Mouse (Mus musculus) spleen, postnatal 14 days (tissue): ENCODE measurements around the gene Slc35f4.

Experiments
- DNase-seq, 2 experiments: peaks; one replicate each; pipeline ENCODE4 v3.0.0; 2021 to 2022; ENCODE audit warnings: low spot score in 2 of 2

Gene Slc35f4

DNA sequence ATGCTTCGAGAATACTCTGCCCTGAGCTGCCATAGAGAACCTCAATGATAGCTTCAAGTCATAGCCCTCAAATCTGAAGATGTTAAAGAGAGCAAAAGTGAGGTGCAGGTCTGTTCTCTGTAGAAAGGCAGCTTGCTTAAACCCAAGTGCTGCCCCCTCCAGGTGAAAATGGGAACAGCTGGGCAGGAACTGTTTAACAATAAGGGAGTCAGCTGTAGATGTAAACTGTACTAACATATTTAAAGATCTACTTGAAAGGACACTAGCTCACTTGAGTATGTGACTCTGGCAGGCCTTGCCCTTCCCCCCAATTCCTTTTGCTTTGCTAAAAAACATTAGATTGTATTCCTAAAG lies 177.0 kb downstream of the Slc35f4 start:
- DNase-seq: peak in 1 of 2 experiments; percentile 2

DNA sequence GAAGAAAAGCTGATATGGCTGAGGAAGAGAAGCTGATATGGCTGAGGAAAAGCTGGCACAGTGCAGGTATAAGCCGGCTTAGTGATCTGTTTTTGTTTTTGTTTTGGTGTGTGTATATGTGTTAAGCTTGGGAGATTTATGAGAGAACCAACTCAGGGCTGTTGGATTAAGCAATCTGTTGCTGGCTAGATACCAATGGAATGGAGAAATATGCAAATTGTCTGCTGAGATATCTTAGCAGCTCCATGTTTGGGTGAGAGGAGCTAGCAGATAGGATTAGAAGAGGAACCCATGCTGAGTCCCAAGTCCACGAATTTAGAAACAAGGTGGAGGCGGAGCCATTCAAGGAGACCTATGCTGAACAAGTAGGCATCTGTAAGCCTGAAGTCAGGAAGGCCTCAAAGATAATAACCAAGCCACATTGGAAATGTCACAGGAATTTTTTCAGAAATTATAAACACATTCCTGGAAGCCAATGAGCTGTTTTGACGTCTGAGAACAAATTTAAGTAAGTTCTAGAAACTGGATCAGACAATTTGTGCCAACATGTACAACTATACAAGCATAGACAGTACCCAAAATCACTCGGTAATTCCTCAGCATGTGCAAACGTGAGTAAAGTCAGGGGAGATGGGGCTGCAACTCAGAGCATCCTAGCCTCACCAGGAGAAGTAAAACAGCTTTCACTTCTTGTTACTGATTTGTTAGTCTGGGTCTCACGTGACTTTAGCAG lies 177.5 kb downstream of the Slc35f4 start:
- DNase-seq: no peak

DNA sequence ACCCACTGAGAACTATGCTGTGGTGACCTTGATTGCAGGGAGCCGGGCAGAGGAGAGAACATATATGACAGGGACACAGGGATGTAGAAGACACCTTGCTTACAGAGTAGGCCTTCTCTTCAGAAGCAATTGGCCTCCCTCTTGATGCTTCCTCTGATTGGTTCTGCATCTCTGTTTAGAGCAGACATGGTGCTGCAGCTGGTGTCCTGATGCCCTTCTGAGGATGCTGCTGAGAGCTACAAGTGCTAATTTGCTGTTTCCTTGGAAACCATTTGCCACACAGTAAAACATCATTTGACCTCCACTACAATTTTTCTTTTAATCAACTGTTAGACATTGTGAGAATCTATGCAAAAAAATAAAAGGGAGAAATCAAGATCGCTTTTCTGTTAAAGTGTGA lies 180.0 kb downstream of the Slc35f4 start:
- DNase-seq: no peak

DNA sequence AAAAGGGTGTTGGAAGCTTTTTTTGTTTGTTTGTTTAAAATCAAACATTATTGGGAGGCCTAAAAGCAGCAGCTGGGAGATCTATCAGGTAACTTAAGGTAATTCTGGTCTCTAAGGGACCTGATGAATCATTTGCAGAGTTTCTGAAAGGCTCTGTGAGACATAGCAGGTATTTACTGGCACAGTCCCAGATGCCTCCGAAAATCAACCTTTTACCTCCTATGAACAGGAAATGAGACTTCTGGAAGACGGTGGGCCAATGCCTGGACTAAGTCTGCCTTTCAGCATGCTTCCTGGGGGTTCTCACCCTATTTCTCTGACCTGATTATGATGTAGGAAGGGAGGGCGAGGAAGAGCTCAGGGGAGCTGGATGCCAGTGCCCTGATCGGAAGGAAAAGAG lies 188.8 kb downstream of the Slc35f4 start:
- no peak for DNase-seq

DNA sequence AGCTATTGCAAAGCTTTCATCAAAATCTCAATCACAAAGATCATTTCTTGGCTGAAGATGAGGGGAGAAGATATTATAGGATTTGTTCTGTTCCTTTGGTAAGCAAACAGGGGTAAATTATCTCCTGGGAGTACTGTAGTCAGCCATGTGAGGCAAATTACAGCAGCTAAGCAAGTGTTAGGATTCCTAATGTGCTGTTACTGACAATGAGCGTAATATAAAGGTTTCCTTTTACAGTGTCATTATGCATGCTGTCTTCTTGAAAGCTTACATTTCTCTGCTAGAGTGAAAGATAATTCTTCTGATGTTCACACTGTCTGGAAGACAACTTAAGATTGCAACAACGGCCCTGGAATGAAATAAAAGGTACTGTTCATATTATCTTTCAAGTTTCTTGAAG lies 192.0 kb downstream of the Slc35f4 start:
- no peak for DNase-seq

DNA sequence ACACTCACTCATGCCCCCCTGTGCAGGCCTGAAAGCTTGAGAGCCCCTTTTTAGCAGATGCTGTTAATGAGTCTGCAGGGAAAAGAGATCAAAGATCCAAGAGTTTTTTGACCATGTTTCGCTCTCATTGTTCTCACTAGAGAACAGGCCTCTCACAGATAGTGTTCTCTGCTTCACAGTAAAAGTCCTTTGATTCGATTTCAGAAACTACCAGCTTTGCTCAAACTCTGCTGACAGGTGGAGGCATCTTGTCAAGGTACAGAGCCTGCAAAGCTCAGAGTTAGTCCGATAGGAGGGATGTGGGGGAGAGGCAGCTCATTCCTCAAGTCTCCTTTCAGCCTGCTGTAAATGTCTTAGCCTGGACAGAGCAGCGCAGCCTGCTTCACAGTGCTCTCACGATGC lies 209.4 kb downstream of the Slc35f4 start:
- DNase-seq: no peak

DNA sequence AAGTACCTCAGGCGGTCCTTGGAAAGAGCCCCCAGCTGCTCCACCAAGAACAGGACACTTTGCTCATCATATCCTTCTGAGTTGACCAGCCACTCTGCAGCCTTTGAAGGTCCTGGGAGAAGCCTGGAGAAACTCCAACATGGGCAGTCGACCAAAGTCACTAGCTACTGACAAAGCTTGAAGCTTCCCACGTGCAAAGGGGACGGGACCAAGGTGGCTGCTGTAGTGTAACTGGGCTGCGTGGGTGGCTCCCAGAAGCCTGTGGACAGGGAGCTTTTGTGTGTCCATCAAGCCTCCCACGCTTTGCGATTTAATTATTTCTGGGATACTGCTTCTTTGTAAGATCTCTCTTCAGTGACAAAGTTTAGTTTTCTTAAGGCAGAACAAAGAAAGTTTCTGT lies 211.9 kb downstream of the Slc35f4 start:
- DNase-seq: no peak

DNA sequence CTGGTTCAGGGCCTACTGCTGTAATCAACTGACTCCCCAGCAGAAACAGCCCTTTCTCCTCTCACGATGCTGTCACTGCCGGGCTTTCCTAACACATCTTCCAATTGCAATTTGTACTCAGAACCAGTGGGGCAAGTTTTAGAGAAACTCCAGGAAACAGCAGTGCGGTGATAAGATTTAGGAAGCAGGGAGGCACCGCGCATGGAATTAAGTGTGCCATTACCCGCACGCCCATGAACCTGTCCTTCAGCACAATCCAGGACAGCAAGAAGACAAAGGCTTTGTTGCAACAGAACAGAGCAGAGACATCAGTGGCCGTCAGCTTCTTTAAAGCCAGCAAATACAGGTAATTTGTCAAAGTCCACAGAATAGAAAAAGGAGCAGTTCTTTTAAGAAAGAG lies 212.5 kb downstream of the Slc35f4 start:
- DNase-seq: no peak

DNA sequence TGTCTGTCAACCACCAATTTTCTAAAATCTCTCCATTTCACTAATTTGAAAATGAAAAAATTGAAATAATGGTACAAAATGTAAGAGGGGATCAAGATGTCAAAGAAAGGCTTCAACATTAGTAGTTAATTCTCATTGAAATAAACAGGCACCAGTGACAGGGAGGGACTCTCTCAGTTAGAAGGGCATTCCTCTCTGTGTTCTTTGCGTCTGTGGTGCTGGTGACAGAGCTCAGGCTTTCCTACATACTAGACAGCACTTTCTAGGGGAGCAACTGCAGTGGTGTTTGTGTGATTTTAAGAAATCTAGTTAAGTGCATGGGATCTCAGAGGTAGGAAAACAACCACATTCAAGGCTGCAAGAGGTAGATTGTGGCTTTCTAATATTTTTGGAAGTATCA lies 214.3 kb downstream of the Slc35f4 start:
- DNase-seq: no peak

DNA sequence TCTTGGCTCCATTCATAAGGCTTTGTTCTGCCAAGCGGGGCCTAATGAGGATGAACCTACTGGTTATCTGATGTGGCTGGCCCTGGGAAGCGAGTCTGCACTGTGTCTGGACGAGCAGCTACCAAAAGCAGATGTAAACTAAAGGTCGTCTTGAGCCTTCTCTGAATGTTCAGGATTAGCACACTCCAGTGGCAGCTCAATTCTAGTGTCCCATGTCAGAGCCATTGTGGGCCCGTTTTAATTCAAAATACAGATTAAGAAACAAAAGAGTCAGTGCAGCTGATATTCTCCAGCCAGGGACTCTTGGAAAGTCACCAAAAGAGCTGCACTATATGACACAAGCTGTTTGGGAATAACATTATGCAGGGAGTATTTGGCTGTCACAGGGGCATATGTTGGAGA lies 214.8 kb downstream of the Slc35f4 start:
- no peak for DNase-seq

DNA sequence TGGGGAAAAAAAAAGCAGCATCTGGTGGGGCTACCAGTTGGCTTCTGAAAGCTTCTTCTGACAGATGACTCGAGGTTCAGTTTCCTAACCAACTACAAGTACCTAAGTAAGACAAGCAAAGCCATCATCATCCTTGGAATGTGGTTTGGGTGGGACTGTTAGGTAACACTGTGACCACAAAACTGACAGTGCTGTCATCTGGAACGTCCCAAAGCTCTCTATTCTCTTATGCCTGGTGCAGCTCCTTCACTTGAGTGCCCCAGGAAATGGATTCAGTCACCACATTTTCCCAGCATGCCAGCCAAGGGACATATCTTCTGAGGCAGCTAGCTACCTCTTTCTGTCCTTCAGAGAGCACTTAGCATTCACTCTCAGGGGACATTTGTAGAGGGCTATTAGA lies 216.2 kb downstream of the Slc35f4 start:
- DNase-seq: no peak

DNA sequence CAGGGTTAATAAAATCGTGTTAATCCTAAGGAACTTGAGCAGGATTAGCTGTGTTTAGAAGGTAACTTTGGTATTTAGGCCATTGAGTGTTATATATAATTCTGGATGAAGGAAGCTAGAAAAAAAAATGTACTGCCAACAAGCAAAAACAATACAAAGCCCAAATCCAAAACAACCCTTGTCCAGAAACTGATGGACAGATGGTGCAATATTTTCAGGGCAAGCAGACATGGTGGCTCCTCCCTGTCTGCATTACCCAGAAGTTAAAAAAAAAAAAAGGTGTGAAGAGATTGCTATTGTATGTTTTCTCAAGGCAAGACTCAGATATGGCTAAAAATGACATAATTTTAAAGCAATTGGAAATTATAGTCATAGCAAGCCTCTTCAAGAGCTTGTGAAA lies 217.3 kb downstream of the Slc35f4 start:
- DNase-seq: no peak

DNA sequence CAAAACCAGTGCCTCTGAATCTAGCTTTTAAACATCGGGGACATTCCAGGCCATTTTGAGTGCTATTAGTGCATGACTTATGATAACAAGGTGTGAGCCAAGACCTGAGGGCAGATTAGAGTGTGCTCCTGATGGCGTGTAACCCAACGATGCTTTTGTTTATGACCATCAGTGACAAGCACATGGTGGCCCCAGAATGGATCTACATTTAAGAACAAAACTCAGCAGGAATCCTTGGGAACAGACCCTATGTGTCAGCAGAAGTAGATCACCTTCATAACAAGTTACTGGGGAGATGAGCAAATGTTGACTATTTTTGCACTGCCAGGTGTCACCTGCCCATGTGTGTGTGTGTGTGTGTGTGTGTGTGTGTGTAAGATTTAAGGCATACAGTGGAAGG lies 218.0 kb downstream of the Slc35f4 start:
- DNase-seq: no peak

DNA sequence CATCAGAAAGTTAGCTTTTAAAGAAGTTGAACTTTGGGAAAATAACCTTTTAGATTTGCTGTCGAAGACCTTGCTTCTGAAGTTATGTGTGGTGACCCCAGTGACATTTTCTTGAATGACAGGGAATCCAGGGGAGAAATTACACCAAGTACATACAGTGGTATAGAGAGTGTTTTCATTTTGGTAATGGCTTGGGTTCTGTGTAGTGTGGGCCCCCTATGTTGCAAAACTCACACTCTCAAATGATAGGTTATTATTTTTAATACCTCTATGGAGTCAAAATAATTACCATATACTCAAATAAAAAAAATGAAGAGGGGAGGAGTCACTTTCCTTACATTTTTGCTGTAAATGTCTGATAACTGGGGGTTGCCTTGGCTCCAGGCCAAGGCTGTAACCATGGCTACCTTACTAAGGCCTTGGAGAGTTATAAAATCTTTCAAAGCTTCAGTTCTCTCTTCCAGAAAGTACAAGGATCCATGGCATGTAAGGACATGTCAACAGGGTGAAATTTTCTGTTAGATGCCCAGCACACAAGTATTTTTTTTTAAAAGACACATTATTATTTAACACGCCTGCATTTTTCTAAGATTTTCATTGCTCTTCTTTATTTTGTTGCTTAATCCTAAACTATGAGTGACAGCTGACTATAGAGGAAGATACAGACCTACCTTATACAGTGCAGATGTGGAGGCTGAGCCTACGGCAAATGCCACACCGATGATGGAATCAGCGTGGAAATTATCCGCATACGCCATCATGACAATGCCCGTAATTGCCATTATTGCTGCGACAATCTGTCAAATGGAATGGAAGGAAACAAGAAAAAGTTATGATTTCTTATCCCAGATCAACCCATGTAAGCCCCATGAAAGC lies 220.1 kb downstream of the Slc35f4 start:
- no peak for DNase-seq

DNA sequence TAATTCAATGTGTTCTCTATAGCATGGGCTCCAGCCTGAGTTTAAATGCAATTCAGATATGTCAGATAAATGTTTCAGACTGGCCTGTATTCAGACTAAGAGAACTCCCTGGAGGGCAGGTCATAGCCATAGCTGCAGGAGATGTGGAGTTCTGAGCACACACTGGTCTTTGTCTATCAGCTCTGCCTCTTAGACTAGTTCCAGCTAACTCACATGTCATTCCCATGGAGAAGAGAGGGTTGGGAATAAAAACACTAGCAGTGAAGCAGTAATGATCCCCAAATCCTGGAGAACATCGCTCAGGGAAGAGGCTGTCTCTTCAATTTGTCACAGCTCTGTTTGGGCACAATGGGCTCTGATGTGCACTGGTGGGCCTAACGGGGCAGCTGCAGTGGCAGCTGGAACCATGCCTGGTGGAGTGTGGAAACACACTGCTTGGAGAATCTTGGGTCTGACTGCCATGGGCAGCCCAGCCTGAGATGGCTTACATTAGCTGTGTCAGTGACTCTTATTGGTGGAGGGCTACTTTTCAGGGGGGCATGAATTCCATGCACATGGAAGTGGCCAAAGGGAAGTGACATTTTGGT lies 223.5 kb downstream of the Slc35f4 start:
- no peak for DNase-seq

DNA sequence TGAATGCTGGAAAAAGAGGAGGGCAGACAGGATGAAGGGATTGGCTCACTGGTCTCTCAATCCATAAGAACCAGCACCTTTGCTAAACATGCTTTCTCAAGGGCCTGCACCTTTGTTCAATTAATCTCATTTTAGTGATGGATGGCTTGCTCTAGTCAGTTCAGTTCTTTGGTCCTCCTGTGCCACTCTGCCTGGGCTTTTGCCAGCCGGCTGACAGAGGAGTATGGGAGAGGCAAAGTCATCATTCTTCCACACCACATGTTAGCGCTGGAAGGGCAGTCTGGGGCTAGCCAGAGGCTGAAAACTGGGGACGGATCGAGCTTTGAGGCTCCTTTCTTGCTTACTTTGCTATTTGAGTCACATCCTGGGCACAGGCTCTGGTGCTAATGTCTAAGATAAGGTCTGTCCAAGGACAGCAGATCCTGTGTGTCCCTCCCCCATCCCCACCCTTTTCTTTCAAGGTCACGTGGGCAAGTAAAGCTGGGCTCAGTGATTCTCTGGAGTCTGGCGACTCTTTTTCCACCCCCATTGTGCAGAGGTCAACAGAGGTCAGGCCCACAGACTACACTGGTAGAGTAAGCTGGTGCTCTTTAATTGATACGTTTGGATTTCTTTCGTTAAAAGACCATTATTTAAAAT lies 224.7 kb downstream of the Slc35f4 start:
- DNase-seq: no peak

DNA sequence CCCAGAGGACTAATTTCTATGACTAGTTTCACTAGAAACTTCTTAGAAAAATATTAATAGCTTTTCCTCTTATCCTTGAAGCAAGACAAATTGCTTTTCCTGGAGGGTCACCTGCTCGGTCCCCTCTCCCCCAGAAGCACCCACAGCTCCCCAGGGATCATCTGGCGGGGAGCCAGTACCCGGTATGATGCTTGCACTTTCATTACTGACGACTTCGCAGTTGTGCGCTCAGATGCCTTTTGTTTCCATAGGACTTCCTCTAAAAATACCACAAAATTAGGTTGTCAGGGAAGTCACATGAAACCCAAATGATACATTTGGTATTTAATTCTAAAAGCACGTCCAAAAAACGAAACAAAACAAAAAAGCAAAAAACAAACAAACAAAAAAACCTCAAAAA lies 225.5 kb downstream of the Slc35f4 start:
- DNase-seq: no peak

DNA sequence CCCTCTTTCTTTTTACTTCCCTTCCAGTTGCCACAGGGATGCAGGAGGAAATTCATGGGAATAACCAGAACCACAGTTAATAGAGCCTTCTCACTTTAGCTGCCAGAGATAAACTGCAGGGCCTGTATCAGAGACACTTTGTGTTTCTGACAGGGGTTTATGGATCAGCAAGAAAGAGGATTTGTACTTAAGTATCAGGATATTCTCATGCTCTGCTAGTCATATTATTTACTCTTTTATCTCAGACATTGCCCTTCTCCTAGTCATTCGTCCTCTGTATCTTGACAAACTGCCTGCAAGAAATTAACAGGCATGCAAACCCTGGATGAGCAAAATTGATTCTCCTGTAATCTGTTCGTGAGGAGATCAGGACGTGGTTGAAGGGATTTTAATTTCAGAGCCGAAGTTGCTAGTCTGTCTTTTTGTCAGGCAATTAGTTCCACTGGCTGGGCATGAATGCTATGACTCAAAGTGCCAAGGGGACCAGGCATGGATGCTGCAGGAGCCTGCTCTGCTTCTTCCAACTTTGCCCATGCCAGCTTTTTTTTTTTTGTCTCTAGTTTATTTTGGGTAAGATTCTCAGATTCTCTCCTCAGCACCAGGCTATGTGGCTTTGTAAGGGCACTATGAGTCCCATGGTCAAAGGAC lies 231.9 kb downstream of the Slc35f4 start:
- no peak for DNase-seq

DNA sequence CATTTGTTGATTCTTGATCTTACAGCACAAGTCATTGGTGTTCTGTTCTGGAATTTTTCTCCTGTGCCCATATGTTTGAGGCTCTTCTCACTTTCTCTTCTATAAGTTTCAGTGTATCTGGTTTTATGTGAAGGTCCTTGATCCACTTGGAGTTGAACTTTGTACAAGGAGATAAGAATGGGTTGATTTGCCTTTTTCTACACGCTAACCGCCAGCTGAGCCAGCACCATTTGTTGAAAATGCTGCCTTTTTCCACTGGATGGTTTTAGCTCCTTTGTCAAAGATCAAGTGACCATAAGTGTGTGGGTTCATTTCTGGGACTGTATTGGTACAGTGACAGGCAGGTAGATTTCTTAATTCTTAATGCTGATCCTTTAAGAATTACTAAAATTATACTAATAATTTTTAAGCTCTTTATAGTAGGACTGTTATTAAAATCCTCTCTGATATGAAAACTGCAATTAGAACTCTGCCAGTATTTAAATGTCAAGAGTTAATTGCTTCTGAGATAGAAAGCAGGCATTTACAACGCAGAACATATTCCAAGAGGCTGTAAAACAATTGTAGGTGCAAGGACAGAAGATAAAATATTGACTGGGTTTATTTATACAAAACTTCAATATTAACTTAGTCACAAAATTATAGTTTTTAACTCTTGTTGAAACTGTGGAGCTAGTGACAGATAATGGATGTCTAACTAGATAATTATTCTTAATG lies 235.7 kb downstream of the Slc35f4 start:
- DNase-seq: no peak

DNA sequence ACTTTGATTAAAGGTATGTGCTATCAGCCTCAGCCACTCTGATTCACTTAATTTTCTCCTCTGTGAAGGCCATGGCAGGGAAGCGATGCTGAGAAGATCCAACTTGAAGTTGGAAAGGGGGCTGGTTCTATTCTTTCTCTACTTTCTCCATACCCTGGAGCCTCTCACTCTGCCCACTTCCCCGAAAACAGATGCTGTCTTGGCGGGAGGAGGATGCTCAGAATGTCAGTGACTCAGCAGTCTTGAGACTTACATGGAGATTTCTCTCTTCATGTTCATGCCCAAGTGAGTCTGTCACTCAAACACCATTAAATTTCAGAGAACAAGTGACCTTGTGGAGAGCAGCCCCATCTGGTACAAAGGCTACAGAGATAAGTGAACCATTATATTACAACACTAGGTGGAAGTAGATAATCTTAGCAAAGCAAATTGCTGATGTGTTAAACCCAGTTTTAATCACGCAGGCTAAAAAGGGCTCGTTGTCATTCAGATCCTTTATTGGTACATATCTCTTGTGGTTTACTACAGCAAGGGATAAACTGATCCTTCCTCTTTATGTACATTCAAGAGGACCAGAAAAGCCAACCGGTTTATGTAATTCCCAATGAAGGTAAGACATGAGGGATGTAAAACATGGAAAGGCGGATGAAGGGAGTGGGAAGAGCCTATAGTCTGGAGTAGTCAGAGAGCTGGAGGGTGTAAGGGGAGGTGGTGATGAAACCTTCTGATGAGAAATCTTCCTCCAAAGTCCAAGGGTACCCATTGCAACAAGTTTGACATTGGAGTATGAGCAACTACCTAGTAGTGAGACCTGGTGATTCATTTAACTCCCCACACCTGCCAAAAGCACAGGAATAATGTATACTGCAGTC lies 241.8 kb downstream of the Slc35f4 start:
- no peak for DNase-seq
